Mouse (Mus musculus) liver, postnatal 0 days (tissue): ENCODE data around the gene Glipr1l3.

Experiments
- CTCF ChIP-seq: sonication (generic); IDR thresholded peaks from 2 replicates; pipeline ENCODE4 v1.5.1; 2016; ENCODE audit warnings: antibody characterized with exemption, low read depth
- EP300 ChIP-seq: IDR thresholded peaks from 2 replicates; pipeline ENCODE4 v1.6.1; 2016; ENCODE audit warnings: antibody characterized with exemption, low read depth, mild to moderate bottlenecking

DNA sequence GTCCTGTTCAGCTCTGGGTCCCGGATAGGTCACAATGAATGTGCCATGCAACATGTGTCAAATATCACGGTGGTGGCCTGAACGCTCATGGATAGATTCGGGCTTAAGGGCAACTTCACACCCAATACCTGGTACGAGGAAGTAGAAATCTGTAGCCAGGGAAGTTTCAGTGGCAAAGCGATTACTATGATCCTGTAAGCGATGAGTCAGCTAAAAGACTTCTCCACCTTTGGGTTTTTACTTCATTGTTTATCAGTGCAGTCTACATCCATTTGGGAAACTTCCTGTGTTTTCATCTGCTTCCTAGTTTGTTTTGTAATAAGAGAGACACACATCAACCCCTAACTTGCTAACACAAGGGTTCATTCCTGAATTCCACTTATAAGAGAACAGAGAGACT is 49.7 kb downstream of the Glipr1l3 start:
- TF ChIP-seq CTCF (no peak), EP300 (no peak)
